Mouse (Mus musculus): ENCODE data around the gene Orm2.

GRCm38 (mm10) chr4:63355877-63356665 lies 6.2 kb upstream of the Orm2 start, which contains the start of gene Orm3:
- TF ChIP-seq CTCF (IDR thresholded peaks at IDR 0.05; ENCODE audit: control insufficient read depth, insufficient read depth, low read length) (no peak), POLR2A (IDR thresholded peaks at IDR 0.05; ENCODE audit: borderline replicate concordance, control insufficient read depth, low read depth, low read length) (no peak)

Measured in bone marrow, adult 2 months (tissue).